Mouse (Mus musculus) hindbrain, embryonic 11.5 days (tissue): ENCODE measurements at regions not wholly inside any gene's neighbourhood (a gene's known extent, or its start where the extent isn't known, plus 50 kb on each side); places are given as distances from the start of the nearest gene placed in this dataset.
A peak's percentile ranks its signal among the peaks of the same experiment; 100 is the strongest.

Experiments
- ATAC-seq: fragments of 200-750 bp; cut with Nextera tagmentation; 2 replicates; pipeline ENCODE4 v1.8.0; 2017; ENCODE audit warnings: mild to moderate bottlenecking, moderate TSS enrichment, moderate library complexity; ENCODE audit not compliant: low FRiP score
- DNase-seq: peaks from one replicate; pipeline ENCODE4 v3.0.0-alpha.2; 2015; ENCODE audit warnings: low spot score
- H3K27ac ChIP-seq: fragments of 300-500 bp; sonication (generic); 2 replicates; pipeline ENCODE4 v1.5.1; 2014; ENCODE audit warnings: mild to moderate bottlenecking, low read depth, low read length
- H3K27me3 ChIP-seq: fragments of 300-500 bp; sonication (generic); 2 replicates; pipeline ENCODE4 v1.6.1; 2014; ENCODE audit warnings: mild to moderate bottlenecking, low read length, moderate library complexity, mixed read lengths; ENCODE audit not compliant: control insufficient read depth, insufficient read depth
- H3K36me3 ChIP-seq: fragments of 300-500 bp; sonication (generic); 2 replicates; pipeline ENCODE4 v1.6.1; 2014; ENCODE audit warnings: mild to moderate bottlenecking, low read length, moderate library complexity, mixed read lengths; ENCODE audit not compliant: control insufficient read depth, insufficient read depth
- H3K4me1 ChIP-seq: fragments of 300-500 bp; sonication (generic); replicated peaks from 2 replicates; pipeline ENCODE4 v1.6.1; 2014; ENCODE audit warnings: low read length, mixed read lengths; ENCODE audit not compliant: control insufficient read depth, insufficient read depth
- H3K4me2 ChIP-seq: fragments of 300-500 bp; sonication (generic); replicated peaks from 2 replicates; pipeline ENCODE4 v1.6.1; 2014; ENCODE audit warnings: mild to moderate bottlenecking, low read depth, low read length
- H3K4me3 ChIP-seq: fragments of 300-500 bp; sonication (generic); 2 replicates; pipeline ENCODE4 v1.5.1; 2014; ENCODE audit warnings: low read depth, low read length
- H3K9ac ChIP-seq: fragments of 300-500 bp; sonication (generic); 2 replicates; pipeline ENCODE4 v1.6.1; 2014; ENCODE audit warnings: low read depth, low read length
- H3K9me3 ChIP-seq: fragments of 300-500 bp; sonication (generic); 2 replicates; pipeline ENCODE4 v1.6.1; 2016; ENCODE audit warnings: low read length; ENCODE audit not compliant: control insufficient read depth
- whole genome bisulfite sequencing: fragments of 180-500 bp; shearing (Covaris S2); extraction: QIAGEN DNeasy Blood & Tissue Kit; methylation state at CpG from one replicate; pipeline ENCODE4 v1.1.7; 2014; 5-methylcytosine and 5-hydroxymethylcytosine counted together

DNA sequence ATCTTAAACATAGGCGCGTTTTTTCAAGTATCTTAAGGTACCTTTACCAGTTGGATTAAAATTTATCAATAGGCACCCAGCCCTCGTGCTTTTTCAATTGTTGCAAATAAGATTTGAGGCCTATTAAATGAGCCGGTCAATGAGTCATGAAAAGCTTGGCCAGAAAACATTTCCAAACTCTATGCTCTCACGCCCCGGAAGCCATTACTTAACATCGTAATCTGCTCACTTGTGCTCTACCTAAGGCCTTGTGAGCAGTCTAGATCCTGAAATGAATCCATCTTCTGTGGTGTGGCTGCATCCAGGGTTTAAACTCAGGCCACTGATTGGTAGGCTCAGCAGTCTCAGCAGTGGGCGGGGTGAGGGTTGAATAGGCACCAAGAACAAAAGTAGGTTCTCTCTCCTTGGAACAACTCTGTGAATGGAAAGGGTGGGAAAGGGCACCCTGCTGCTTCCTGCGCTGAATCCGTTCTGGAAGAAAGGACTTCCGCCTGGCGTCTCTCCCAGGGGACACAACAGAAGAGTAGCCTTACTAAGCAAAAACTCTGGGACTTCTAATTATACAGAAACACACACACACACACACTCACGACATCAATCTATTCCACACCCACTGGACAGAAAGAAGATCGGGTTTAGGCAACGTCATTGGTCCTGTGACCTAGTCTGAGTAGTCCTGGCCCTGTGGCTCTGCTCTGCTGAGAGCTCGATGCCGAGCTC, 53.4 kb upstream of the Fmnl2 start:
- no peak overlapping the region for H3K27ac ChIP-seq
- H3K4me2 ChIP-seq = no peak overlapping the region
- DNase-seq = peak; percentile 6
- 65% methylated on average over 17 of the region's 17 CpGs for WGBS
- H3K27me3 ChIP-seq = no peaks in the 10 kb centered on the region
- H3K36me3 ChIP-seq = no peaks in the 10 kb centered on the region
- H3K9ac ChIP-seq = no peak overlapping the region
- no peaks in the 10 kb centered on the region for H3K4me1 ChIP-seq
- ATAC-seq = peak; percentile 38; the same call in 1 of the 2 replicates
- H3K4me3 ChIP-seq = no peak overlapping the region
- H3K9me3 ChIP-seq = no peaks in the 10 kb centered on the region

DNA sequence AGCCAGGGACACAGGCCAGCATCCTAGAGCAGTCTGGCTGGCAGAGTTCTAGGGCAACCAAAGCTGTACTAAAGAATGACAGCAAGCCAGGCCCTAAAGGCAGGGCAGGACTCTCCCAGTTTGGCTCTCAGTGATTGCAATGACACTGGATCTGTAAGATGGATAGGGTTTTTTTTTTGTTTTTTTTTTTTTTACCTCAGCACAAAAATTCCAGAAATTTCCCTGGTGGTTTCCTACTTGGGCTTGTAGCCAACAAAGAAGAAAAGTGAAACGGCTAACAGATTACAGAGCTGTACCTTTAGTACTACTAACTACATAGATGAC, 52.9 kb upstream of the Fmnl2 start:
- no peaks in the 10 kb centered on the region for H3K9me3 ChIP-seq
- H3K9ac ChIP-seq = no peak overlapping the region
- H3K4me2 ChIP-seq = no peak overlapping the region
- DNase-seq (no peak), ATAC-seq (no peak)
- H3K36me3 ChIP-seq = no peaks in the 10 kb centered on the region
- no peaks in the 10 kb centered on the region for H3K4me1 ChIP-seq
- H3K27me3 ChIP-seq = no peaks in the 10 kb centered on the region
- H3K4me3 ChIP-seq = no peak overlapping the region
- WGBS = 85% methylated on average over 1 of the region's 1 CpGs
- H3K27ac ChIP-seq = no peak overlapping the region

DNA sequence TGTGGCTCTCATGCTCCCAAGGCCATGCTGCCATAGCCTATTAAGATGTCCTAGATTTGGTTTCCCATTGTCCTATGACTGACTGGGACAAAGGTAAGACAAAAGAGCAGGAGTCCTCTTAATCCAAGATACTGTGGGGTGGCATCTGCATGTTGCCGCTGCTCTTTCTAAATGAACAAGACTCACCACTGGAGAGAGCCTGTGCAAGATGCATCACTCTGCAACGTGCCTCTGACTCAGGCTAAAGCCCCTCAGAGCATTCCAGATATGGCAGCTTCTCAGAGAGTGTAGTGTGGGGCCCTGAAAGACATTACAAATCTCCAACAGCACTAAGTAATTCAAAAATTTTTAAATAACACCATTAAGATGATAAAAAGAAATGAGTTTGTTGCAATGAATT, 49.8 kb upstream of the Fmnl2 start:
- no peak for DNase-seq
- ATAC-seq = no peak
- no peaks in the 10 kb centered on the region for H3K4me1 ChIP-seq
- H3K27ac ChIP-seq = no peak overlapping the region
- H3K9ac ChIP-seq = no peak overlapping the region
- no peak overlapping the region for H3K4me3 ChIP-seq
- H3K4me2 ChIP-seq = no peak overlapping the region
- no peaks in the 10 kb centered on the region for H3K27me3 ChIP-seq
- WGBS = 55% methylated on average over 2 of the region's 2 CpGs
- no peaks in the 10 kb centered on the region for H3K9me3 ChIP-seq
- no peaks in the 10 kb centered on the region for H3K36me3 ChIP-seq
